In genomic region chr4:102530797-102531196, GRCm38 (mm10) we compare ENCODE assay signal across 19 mouse cellular contexts.
DNase-seq lines count a peak whose midpoint lies in the region; ATAC-seq and TF ChIP-seq lines count a peak whose summit lies in the region.
"Had no signal": no experiment of that assay in that cellular context is flagged by ENCODE, and none has a peak within 500 bp of the region (broad histone marks: within the 10 kb centered on the region; RNA-seq: fewer than 3 reads in every experiment).

No protein-coding gene starts in this region.

- TF ChIP-seq CTCF in CH12.LX (conservative IDR thresholded peaks at IDR 0.05 in 1 of 2, IDR thresholded peaks at IDR 0.05 in 1 of 2; ENCODE audit: low read depth in 2 of 2, low read length in 2 of 2): no peak

- dilution Hi-C loops in CH12.LX (cut with MboI; ENCODE audit: extremely low pct_ligation_motif_present, extremely low pct_unique_long_range_greater_than_20kb, low sequenced_read_pairs): no loop called here

- no peaks in the 10 kb centered on the region for H3K36me3 ChIP-seq in CH12.LX (replicated peaks in 1 of 2; ENCODE audit: control insufficient read depth in 1 of 2, insufficient read depth in 1 of 2, low read length in 1 of 2)
- H3K36me3 ChIP-seq: G1E had no signal

- intact Hi-C loops in left cerebral cortex, postnatal 36 days (cut with DNase I): loop anchor here (5.0 kb wide), 1 partner anchor 42 kb away; no protein-coding TSS in a partner anchor

- no peak overlapping the region for H3K4me3 ChIP-seq in CH12.LX (replicated peaks in 1 of 3; ENCODE audit: low read depth in 2 of 3, low read length in 2 of 3, poor library complexity in 1 of 3)

- H3K79me2 ChIP-seq in CH12.LX (replicated peaks; ENCODE audit: control insufficient read depth, extremely low read depth, insufficient read depth, poor library complexity, severe bottlenecking): no peaks in the 10 kb centered on the region

- H3K4me1 ChIP-seq in CH12.LX (ENCODE audit: control insufficient read depth in 1 of 2, insufficient read depth in 2 of 2): peaks cover 15 to 69% of the 10 kb centered on the region in 2 experiments

- TF ChIP-seq RAD21 in CH12.LX (IDR thresholded peaks at IDR 0.05; ENCODE audit: low read depth, low read length): no peak

- no peak for DNase-seq in CH12.LX (ENCODE audit: extremely low read depth)
- DNase-seq in left cerebral cortex, postnatal 36 days (ENCODE audit: low spot score in 2 of 2): no peak
- no peak for DNase-seq in urinary bladder, postnatal 10 days (ENCODE audit: low spot score)
- DNase-seq: adrenal gland, adult 2 months; adrenal gland, adult 8-10 months; adrenal gland, postnatal 10 days; adrenal gland, postnatal 14 days; adrenal gland, postnatal 25 days; adrenal gland, postnatal 36 days; B cell, adult 2 months; cerebellum, adult 11 months; cerebellum, adult 11-12 months; cerebellum, adult 18-20 months; cerebellum, adult 2 months had no signal

- no peak overlapping the region for H3K27ac ChIP-seq in CH12.LX (ENCODE audit: insufficient read depth, low read depth)

- 0 out of 2 replicates have a peak overlapping the region, but pooled peaks have one; percentile 1 for H3K9ac ChIP-seq in CH12.LX (ENCODE audit: insufficient read depth, low read depth)

- TF ChIP-seq POLR2A in CH12.LX (IDR thresholded peaks at IDR 0.05; ENCODE audit: low read depth, low read length): no peak

- ATAC-seq in granulocyte monocyte progenitor cell, adult 5-6 weeks (replicated peaks; ENCODE audit: poor library complexity, severe bottlenecking): 0 out of 2 replicates have a peak, but pooled peaks have one; percentile 8
- ATAC-seq: activated CD4-positive, CD25-positive, alpha-beta regulatory T cell, adult 4 months; CD4-positive, CD25-positive, alpha-beta regulatory T cell, adult 4 months; Patski had no signal

- H3K4me2 ChIP-seq in CH12.LX (ENCODE audit: insufficient read depth, low read depth, poor library complexity, severe bottlenecking): no peak overlapping the region

- in situ Hi-C loops in CH12.LX (cut with MboI; ENCODE audit: low pct_ligation_motif_present, low pct_unique_long_range_greater_than_20kb, low sequenced_read_pairs): no loop called here

- H3K9me3 ChIP-seq in CH12.LX (replicated peaks; ENCODE audit: low read length): no peaks in the 10 kb centered on the region

- no peaks in the 10 kb centered on the region for H3K27me3 ChIP-seq in CH12.LX (replicated peaks)
- H3K27me3 ChIP-seq: Patski had no signal

- peak; percentile 71 for TF ChIP-seq EP300 in CH12.LX (IDR thresholded peaks at IDR 0.05; ENCODE audit: low read length)

TF ChIP-seq in CH12.LX, 34 proteins besides CTCF, POLR2A, EP300 and RAD21:
- TF ChIP-seq MXI1 (IDR thresholded peaks at IDR 0.05; ENCODE audit: low read depth, low read length) (0 out of 2 replicates have a peak, but pooled peaks have one; percentile 45), MYC (IDR thresholded peaks at IDR 0.05; ENCODE audit: low read depth, low read length) (peak; percentile 94), MAFK (IDR thresholded peaks at IDR 0.05; ENCODE audit: insufficient replicate concordance, low read length) (0 out of 2 replicates have a peak, but pooled peaks have one; percentile 43), POLR2AphosphoS2 (IDR thresholded peaks at IDR 0.05; ENCODE audit: low read depth, low read length) (no peak), NRF1 (IDR thresholded peaks at IDR 0.05; ENCODE audit: low read depth, low read length) (no peak), MAX (IDR thresholded peaks at IDR 0.05; ENCODE audit: low read length) (peak; percentile 94), BHLHE40 (IDR thresholded peaks at IDR 0.05; ENCODE audit: low read depth, low read length) (peak; percentile 97), CHD1 (IDR thresholded peaks at IDR 0.05; ENCODE audit: low read depth, low read length) (no peak), USF1 (IDR thresholded peaks at IDR 0.05; ENCODE audit: low read depth, low read length) (peak; percentile 53), TCF12 (IDR thresholded peaks at IDR 0.05; ENCODE audit: low read depth, low read length) (no peak), ZNF384 (IDR thresholded peaks at IDR 0.05; ENCODE audit: low read depth, low read length) (no peak), ETS1 (conservative IDR thresholded peaks at IDR 0.05; ENCODE audit: low read depth, low read length) (peak; percentile 78), IRF4 (IDR thresholded peaks at IDR 0.05; ENCODE audit: low read depth, low read length) (0 out of 2 replicates have a peak, but pooled peaks have one; percentile 20), TBP (conservative IDR thresholded peaks at IDR 0.05; ENCODE audit: low read depth, low read length) (0 out of 2 replicates have a peak, but pooled peaks have one; percentile 18), JUND (conservative IDR thresholded peaks at IDR 0.05; ENCODE audit: low read depth, low read length) (no peak), PAX5 (IDR thresholded peaks at IDR 0.05; ENCODE audit: low read length) (no peak), MEF2A (IDR thresholded peaks at IDR 0.05; ENCODE audit: borderline replicate concordance, low read depth, low read length) (peak; percentile 25; the same call in 1 of the 2 replicates), USF2 (conservative IDR thresholded peaks at IDR 0.05; ENCODE audit: low read depth, low read length) (peak; percentile 47), ZC3H11A (IDR thresholded peaks at IDR 0.05; ENCODE audit: low read depth, low read length) (no peak)
